Mouse (Mus musculus): ENCODE data around the gene Speg. TPM values are rescaled to one million over a fixed set of nuclear protein-coding genes. Genes with fewer than 3 reads are reported as not detected.

Gene Speg
- not detected in 2 replicates for total RNA-seq (2015)
- total RNA-seq (2017) = not detected in 2 replicates

GRCm38 (mm10) chr1:75374950-75375936 is at the start of gene Speg:
Speg (plus strand) TSS chr1:75375297.
- no peak for ATAC-seq (replicated peaks; ENCODE audit: poor library complexity)

GRCm38 (mm10) chr1:75327461-75327860 is 47.6 kb upstream of the Speg start:
- no peak for ATAC-seq (replicated peaks; ENCODE audit: poor library complexity)

- no peak for ATAC-seq (replicated peaks; ENCODE audit: poor library complexity)
Observed at GRCm38 (mm10) chr1:75331271-75331670, 43.8 kb upstream of the Speg start.

- peak; percentile 80 for ATAC-seq (replicated peaks; ENCODE audit: poor library complexity)
Observed at GRCm38 (mm10) chr1:75336461-75336860, 38.6 kb upstream of the Speg start.

- ATAC-seq (replicated peaks; ENCODE audit: poor library complexity) = no peak
Observed at GRCm38 (mm10) chr1:75337097-75337496, 38.0 kb upstream of the Speg start.

- ATAC-seq (replicated peaks; ENCODE audit: poor library complexity) = no peak
Observed at GRCm38 (mm10) chr1:75338091-75338694, 36.9 kb upstream of the Speg start.

- ATAC-seq (replicated peaks; ENCODE audit: poor library complexity) = no peak
Observed at GRCm38 (mm10) chr1:75339337-75339736, 35.8 kb upstream of the Speg start.

GRCm38 (mm10) chr1:75340519-75340918 is 34.6 kb upstream of the Speg start:
- no peak for ATAC-seq (replicated peaks; ENCODE audit: poor library complexity)

GRCm38 (mm10) chr1:75342874-75343416 is 32.2 kb upstream of the Speg start:
- peak; percentile 86 for ATAC-seq (replicated peaks; ENCODE audit: poor library complexity)

- no peak for ATAC-seq (replicated peaks; ENCODE audit: poor library complexity)
Observed at GRCm38 (mm10) chr1:75344291-75345035, 30.6 kb upstream of the Speg start.

GRCm38 (mm10) chr1:75345036-75345935 is 29.8 kb upstream of the Speg start:
- ATAC-seq (replicated peaks; ENCODE audit: poor library complexity) = no peak

- ATAC-seq (replicated peaks; ENCODE audit: poor library complexity) = no peak
Observed at GRCm38 (mm10) chr1:75347279-75347678, 27.8 kb upstream of the Speg start.

GRCm38 (mm10) chr1:75349275-75349674 is 25.8 kb upstream of the Speg start:
- no peak for ATAC-seq (replicated peaks; ENCODE audit: poor library complexity)

GRCm38 (mm10) chr1:75357261-75357660 is 17.8 kb upstream of the Speg start:
- no peak for ATAC-seq (replicated peaks; ENCODE audit: poor library complexity)

- no peak for ATAC-seq (replicated peaks; ENCODE audit: poor library complexity)
Observed at GRCm38 (mm10) chr1:75358009-75358408, 17.1 kb upstream of the Speg start.

GRCm38 (mm10) chr1:75359346-75359745 is 15.8 kb upstream of the Speg start:
- no peak for ATAC-seq (replicated peaks; ENCODE audit: poor library complexity)

GRCm38 (mm10) chr1:75360112-75361031 is 14.7 kb upstream of the Speg start, which contains the start of gene Des:
Des (plus strand) TSS chr1:75360329.
- no peak for ATAC-seq (replicated peaks; ENCODE audit: poor library complexity)

GRCm38 (mm10) chr1:75361123-75361522 is 14.0 kb upstream of the Speg start:
- no peak for ATAC-seq (replicated peaks; ENCODE audit: poor library complexity)

GRCm38 (mm10) chr1:75361750-75362149 is 13.3 kb upstream of the Speg start:
- peak; percentile 55 for ATAC-seq (replicated peaks; ENCODE audit: poor library complexity)
